Mouse (Mus musculus) erythroid progenitor cell, adult 5-6 weeks (primary cell): ENCODE measurements around the gene Arcn1. TPM values are rescaled to one million over a fixed set of nuclear protein-coding genes. Genes with fewer than 3 reads are reported as not detected.

Source experiments
- ATAC-seq: replicated peaks from 2 replicates; pipeline ENCODE4 v1.8.0; 2016; ENCODE audit warnings: moderate number of reproducible peaks, mild to moderate bottlenecking, moderate TSS enrichment, inconsistent platforms; ENCODE audit not compliant: poor library complexity, low FRiP score, severe bottlenecking
- total RNA-seq, 2 experiments: library from RNA; stranded (forward) in 1 of 2; stranded (reverse) in 1 of 2; fragments of 150-400 nt in 1 of 2; fragments of 186-747, 209-891 nt in 1 of 2; gene quantifications; 2 replicates each; pipeline versions ENCODE4 v1.2.3 to v1.2.4; 2015 to 2017; ENCODE audit warnings: low replicate concordance in 2 of 2

Gene Arcn1
- total RNA-seq, 2 experiments from 2014 or later = 58.0 to 64.6 TPM

DNA sequence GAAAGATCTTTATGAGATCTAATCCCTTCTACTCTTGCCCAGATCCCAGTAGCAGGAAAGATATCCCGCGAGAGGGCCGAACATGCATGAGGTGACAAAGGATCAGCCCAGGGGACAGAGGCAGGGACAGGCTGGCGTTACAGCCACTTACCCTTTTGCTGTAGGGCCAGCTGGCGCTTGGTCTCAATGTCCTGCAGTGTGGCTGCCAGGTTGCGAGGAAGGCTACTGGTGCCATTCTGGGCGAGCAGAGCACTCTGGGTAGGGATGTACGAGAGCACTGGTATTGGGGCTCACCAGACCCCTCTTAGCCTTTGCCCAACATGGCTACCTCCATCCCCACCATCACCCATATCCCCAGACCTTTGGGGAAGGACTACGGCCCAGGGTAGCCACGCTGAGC is 68.4 kb downstream of the Arcn1 start:
- ATAC-seq = no peak

GRCm38 (mm10) chr9:44697866-44698265 is 69.8 kb downstream of the Arcn1 start:
- ATAC-seq = no peak

GRCm38 (mm10) chr9:44693071-44693470 is 74.6 kb downstream of the Arcn1 start:
- no peak for ATAC-seq

GRCm38 (mm10) chr9:44691671-44692520 is 75.7 kb downstream of the Arcn1 start:
- ATAC-seq = no peak

Other genes starting within 250 kb of the Arcn1 start
- 0.42 and 1.4 TPM in 2 replicates for gene Cxcr5, start 206.0 kb downstream of the Arcn1 start, total RNA-seq (2015; ENCODE audit: low replicate concordance)
- 1.8 TPM in 1 of 2 replicates, not detected in the other for gene Cxcr5, start 206.0 kb downstream of the Arcn1 start, total RNA-seq (2017; ENCODE audit: low replicate concordance)
- gene Ddx6, start 163.0 kb downstream of the Arcn1 start, total RNA-seq (2015; ENCODE audit: low replicate concordance) = 40.0 and 59.5 TPM in 2 replicates
- 79.5 and 91.5 TPM in 2 replicates for gene Ddx6, start 163.0 kb downstream of the Arcn1 start, total RNA-seq (2017; ENCODE audit: low replicate concordance)
- not detected in 2 replicates for gene Treh, start 94.6 kb downstream of the Arcn1 start, total RNA-seq (2015; ENCODE audit: low replicate concordance)
- gene Treh, start 94.6 kb downstream of the Arcn1 start, total RNA-seq (2017; ENCODE audit: low replicate concordance) = not detected in 2 replicates
- 3.8 TPM in 1 of 2 replicates, not detected in the other for gene Phldb1, start 32.6 kb downstream of the Arcn1 start, total RNA-seq (2015; ENCODE audit: low replicate concordance)
- gene Phldb1, start 32.6 kb downstream of the Arcn1 start, total RNA-seq (2017; ENCODE audit: low replicate concordance) = 0.26 and 4.4 TPM in 2 replicates
- 15.1 and 18.4 TPM in 2 replicates for gene Ift46, start 63 bp upstream of the Arcn1 start, total RNA-seq (2015; ENCODE audit: low replicate concordance)
- gene Ift46, start 63 bp upstream of the Arcn1 start, total RNA-seq (2017; ENCODE audit: low replicate concordance) = 4.7 and 18.2 TPM in 2 replicates
- not detected in 2 replicates for gene Tmem25, start 31.5 kb upstream of the Arcn1 start, total RNA-seq (2015; ENCODE audit: low replicate concordance)
- gene Tmem25, start 31.5 kb upstream of the Arcn1 start, total RNA-seq (2017; ENCODE audit: low replicate concordance) = not detected in 2 replicates
- not detected in 2 replicates for gene Ttc36, start 35.2 kb upstream of the Arcn1 start, total RNA-seq (2015; ENCODE audit: low replicate concordance)
- gene Ttc36, start 35.2 kb upstream of the Arcn1 start, total RNA-seq (2017; ENCODE audit: low replicate concordance) = not detected in 2 replicates
- 59.5 and 91.4 TPM in 2 replicates for gene Kmt2a, start 113.5 kb upstream of the Arcn1 start, total RNA-seq (2015; ENCODE audit: low replicate concordance)
- 18.1 and 23.3 TPM in 2 replicates for gene Kmt2a, start 113.5 kb upstream of the Arcn1 start, total RNA-seq (2017; ENCODE audit: low replicate concordance)
- gene Atp5l, start 152.9 kb upstream of the Arcn1 start, total RNA-seq (2015; ENCODE audit: low replicate concordance) = 236 and 252 TPM in 2 replicates
- 17.0 and 145 TPM in 2 replicates for gene Atp5l, start 152.9 kb upstream of the Arcn1 start, total RNA-seq (2017; ENCODE audit: low replicate concordance)
- 41.1 and 41.8 TPM in 2 replicates for gene Ube4a, start 197.8 kb upstream of the Arcn1 start, total RNA-seq (2015; ENCODE audit: low replicate concordance)
- gene Ube4a, start 197.8 kb upstream of the Arcn1 start, total RNA-seq (2017; ENCODE audit: low replicate concordance) = 33.1 and 35.5 TPM in 2 replicates
- 6.3 and 14.1 TPM in 2 replicates for gene Cd3g, start 212.6 kb upstream of the Arcn1 start, total RNA-seq (2015; ENCODE audit: low replicate concordance)
- 15.0 and 15.1 TPM in 2 replicates for gene Cd3g, start 212.6 kb upstream of the Arcn1 start, total RNA-seq (2017; ENCODE audit: low replicate concordance)
- 2.5 and 2.9 TPM in 2 replicates for gene Cd3d, start 213.9 kb upstream of the Arcn1 start, total RNA-seq (2015; ENCODE audit: low replicate concordance)
- gene Cd3d, start 213.9 kb upstream of the Arcn1 start, total RNA-seq (2017; ENCODE audit: low replicate concordance) = 5.8 TPM in 1 of 2 replicates, not detected in the other
- gene Cd3e, start 241.8 kb upstream of the Arcn1 start, total RNA-seq (2015; ENCODE audit: low replicate concordance) = 7.2 and 23.9 TPM in 2 replicates
- gene Cd3e, start 241.8 kb upstream of the Arcn1 start, total RNA-seq (2017; ENCODE audit: low replicate concordance) = 1.0 and 6.5 TPM in 2 replicates